Mouse (Mus musculus) liver, embryonic 13.5 days (tissue): ENCODE measurements around the gene Luc7l3. TPM values are rescaled to one million over a fixed set of nuclear protein-coding genes. Genes with fewer than 3 reads are reported as not detected.
A peak's percentile ranks its signal among the peaks of the same experiment; 100 is the strongest.

Experiments used
- ATAC-seq: fragments of 200-750 bp; cut with Nextera tagmentation; 2 replicates; pipeline ENCODE4 v1.8.0; 2017; ENCODE audit warnings: low read depth, mild to moderate bottlenecking, moderate number of reproducible peaks, moderate library complexity
- DNase-seq: peaks from one replicate; pipeline ENCODE4 v3.0.0; 2022
- H3K27ac ChIP-seq: fragments of 300-500 bp; sonication (generic); 2 replicates; pipeline ENCODE4 v1.5.1; 2015; ENCODE audit warnings: moderate library complexity, mild to moderate bottlenecking, inconsistent platforms
- H3K27me3 ChIP-seq: fragments of 300-500 bp; sonication (generic); 2 replicates; pipeline ENCODE4 v1.6.1; 2015; ENCODE audit warnings: mild to moderate bottlenecking, inconsistent platforms
- H3K36me3 ChIP-seq: fragments of 300-500 bp; sonication (generic); 2 replicates; pipeline ENCODE4 v1.6.1; 2015; ENCODE audit warnings: mild to moderate bottlenecking, inconsistent platforms
- H3K4me1 ChIP-seq: fragments of 300-500 bp; sonication (generic); replicated peaks from 2 replicates; pipeline ENCODE4 v1.6.1; 2015; ENCODE audit warnings: inconsistent platforms
- H3K4me2 ChIP-seq: fragments of 300-500 bp; sonication (generic); 2 replicates; pipeline ENCODE4 v1.6.1; 2015; ENCODE audit warnings: inconsistent platforms, mild to moderate bottlenecking, moderate library complexity
- H3K4me3 ChIP-seq: fragments of 300-500 bp; sonication (generic); replicated peaks from 2 replicates; pipeline ENCODE4 v1.5.1; 2015; ENCODE audit warnings: mild to moderate bottlenecking, inconsistent platforms
- H3K9ac ChIP-seq: fragments of 300-500 bp; sonication (generic); 2 replicates; pipeline ENCODE4 v1.6.1; 2015; ENCODE audit warnings: mild to moderate bottlenecking, inconsistent platforms
- H3K9me3 ChIP-seq: fragments of 300-500 bp; sonication (generic); replicated peaks from 2 replicates; pipeline ENCODE4 v1.6.1; 2016; ENCODE audit warnings: inconsistent platforms
- WGBS: fragments of 180-500 bp; shearing (Covaris S2); methylation state at CpG from one replicate; pipeline ENCODE4 v1.1.7; 2015; ENCODE audit not compliant: insufficient replicate concordance; 5-methylcytosine and 5-hydroxymethylcytosine counted together
- polyA plus RNA-seq: library from polyadenylated mRNA; unstranded; fragments of >200 nt; fragmentation: Nextera tagmentation; extraction: Ambion mirVana; gene quantifications from 2 replicates; pipeline ENCODE4 v1.2.1, GENCODE M21; 2015

Luc7l3 gene
- polyA plus RNA-seq, 1 experiment from 2014 or later, result 53.4 TPM

- DNase-seq (peak; percentile 73), ATAC-seq (peak; percentile 100)
- H3K9ac ChIP-seq, result peak overlapping the region; percentile 24
- no peaks in the 10 kb centered on the region for H3K27me3 ChIP-seq
- H3K9me3 ChIP-seq, result no peaks in the 10 kb centered on the region
- peak overlapping the region; percentile 44 for H3K4me2 ChIP-seq
- peak overlapping the region; percentile 90 for H3K27ac ChIP-seq
- H3K36me3 ChIP-seq, result peaks cover 92% of the 10 kb centered on the region
- WGBS, result 42% methylated on average over 10 of the region's 10 CpGs
- peak overlapping the region; percentile 9 for H3K4me3 ChIP-seq
- H3K4me1 ChIP-seq, result peaks cover 34% of the 10 kb centered on the region
Observed at GRCm38 (mm10) chr11:94290062-94290740, 31.6 kb downstream of the Luc7l3 start.

- H3K4me2 ChIP-seq, result no peak overlapping the region
- peaks cover 91% of the 10 kb centered on the region for H3K36me3 ChIP-seq
- H3K27me3 ChIP-seq, result no peaks in the 10 kb centered on the region
- no peak for DNase-seq
- no peak for ATAC-seq
- H3K27ac ChIP-seq, result no peak overlapping the region
- peaks cover 38% of the 10 kb centered on the region for H3K4me1 ChIP-seq
- H3K9ac ChIP-seq, result no peak overlapping the region
- H3K9me3 ChIP-seq, result no peaks in the 10 kb centered on the region
- WGBS, result 91% methylated on average over 5 of the region's 5 CpGs
- no peak overlapping the region for H3K4me3 ChIP-seq
Observed at GRCm38 (mm10) chr11:94287105-94287504, 34.7 kb downstream of the Luc7l3 start.

DNA sequence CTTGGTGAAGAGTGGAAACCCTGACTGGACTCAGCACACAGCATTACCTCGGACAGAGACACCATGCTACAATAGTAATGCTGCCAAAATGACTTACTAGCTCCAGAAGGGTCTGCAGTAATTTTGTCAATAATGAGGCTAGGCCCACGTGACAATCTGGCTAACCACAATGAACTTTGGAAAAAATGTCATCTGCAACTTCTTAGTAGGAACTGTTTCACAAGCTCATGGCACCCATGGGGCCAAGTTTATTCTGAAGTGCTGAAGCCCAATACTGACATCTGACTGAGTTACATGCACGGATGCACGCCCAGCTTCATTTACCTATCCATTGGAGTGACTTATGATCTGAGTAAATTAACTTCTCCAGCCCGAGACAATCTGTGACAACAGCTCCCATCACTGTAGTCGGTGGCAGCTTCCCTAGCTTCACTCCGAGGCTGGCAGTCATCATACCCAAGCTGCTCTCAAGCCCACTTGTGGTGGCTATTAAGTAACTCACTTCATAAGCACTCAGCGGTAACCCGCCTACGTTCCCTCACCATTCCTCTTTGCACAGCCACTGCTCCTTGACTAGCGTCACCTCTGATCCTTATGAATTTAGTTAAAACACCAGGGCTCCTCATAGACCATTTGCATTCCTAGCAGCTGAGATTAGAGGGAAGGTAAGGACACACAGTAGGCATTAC lies 35.8 kb downstream of the Luc7l3 start:
- Histone ChIP-seq H3K9me3 (no peaks in the 10 kb centered on the region), H3K4me1 (peaks cover 40% of the 10 kb centered on the region), H3K9ac (no peak overlapping the region), H3K27ac (peak overlapping the region; percentile 26; the same call in 1 of the 2 replicates), H3K27me3 (no peaks in the 10 kb centered on the region), H3K4me2 (no peak overlapping the region), H3K4me3 (no peak overlapping the region), H3K36me3 (peaks cover 88% of the 10 kb centered on the region)
- ATAC-seq (no peak), DNase-seq (no peak)
- 86% methylated on average over 11 of the region's 11 CpGs for WGBS

DNA sequence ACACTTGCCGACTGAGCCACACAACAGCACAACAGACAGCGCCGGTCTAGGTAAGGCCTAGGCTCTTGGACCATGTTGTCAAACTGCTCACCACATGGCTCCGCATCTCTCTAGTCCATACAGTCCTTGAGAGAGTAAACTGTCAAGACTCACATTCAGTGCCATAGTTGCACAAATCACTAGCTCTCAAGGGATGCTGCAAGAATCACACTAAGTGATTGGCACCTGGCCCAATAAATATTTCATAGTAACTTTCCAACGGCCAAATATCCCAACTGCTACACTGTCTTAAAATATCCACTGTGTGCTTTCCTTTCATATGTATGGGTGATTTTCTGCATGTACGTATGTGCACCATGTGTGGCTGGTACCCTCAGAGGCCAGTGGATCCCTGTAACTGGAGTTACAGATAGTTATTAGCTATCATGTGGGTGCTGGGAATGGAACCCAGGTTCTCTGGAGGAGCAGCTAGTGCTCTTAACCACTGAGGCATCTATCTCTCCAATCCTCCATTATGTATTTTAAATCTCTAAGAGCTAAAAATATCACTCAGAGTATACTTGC lies 38.2 kb downstream of the Luc7l3 start:
- no peak overlapping the region for H3K9ac ChIP-seq
- H3K9me3 ChIP-seq, result no peaks in the 10 kb centered on the region
- DNase-seq (no peak), ATAC-seq (no peak)
- H3K36me3 ChIP-seq, result peaks cover 67% of the 10 kb centered on the region
- no peak overlapping the region for H3K4me2 ChIP-seq
- 92% methylated on average over 6 of the region's 6 CpGs for WGBS
- H3K4me3 ChIP-seq, result no peak overlapping the region
- no peak overlapping the region for H3K27ac ChIP-seq
- H3K27me3 ChIP-seq, result no peaks in the 10 kb centered on the region
- H3K4me1 ChIP-seq, result peaks cover 35% of the 10 kb centered on the region

DNA sequence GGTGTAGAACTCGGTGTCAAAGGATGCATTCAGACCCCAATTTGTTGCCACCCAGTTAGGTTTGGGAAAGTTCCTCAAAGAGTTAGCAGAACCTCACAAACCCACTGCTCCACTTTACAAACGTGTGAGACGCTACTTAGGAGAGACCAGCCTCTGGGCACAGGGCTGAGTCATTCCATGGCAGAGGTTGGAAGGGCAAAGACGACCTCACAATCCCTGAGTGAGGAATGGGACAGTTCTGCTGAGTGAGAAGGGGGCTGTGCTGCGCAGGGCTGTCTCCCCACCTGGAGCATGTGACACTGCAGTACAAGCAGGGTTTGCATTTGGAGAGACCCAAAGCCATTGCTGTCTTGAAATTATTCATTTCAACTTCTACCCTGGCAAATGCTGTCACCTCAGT lies 39.5 kb downstream of the Luc7l3 start:
- Histone ChIP-seq H3K4me3 (no peak overlapping the region), H3K4me1 (peaks cover 38% of the 10 kb centered on the region)

DNA sequence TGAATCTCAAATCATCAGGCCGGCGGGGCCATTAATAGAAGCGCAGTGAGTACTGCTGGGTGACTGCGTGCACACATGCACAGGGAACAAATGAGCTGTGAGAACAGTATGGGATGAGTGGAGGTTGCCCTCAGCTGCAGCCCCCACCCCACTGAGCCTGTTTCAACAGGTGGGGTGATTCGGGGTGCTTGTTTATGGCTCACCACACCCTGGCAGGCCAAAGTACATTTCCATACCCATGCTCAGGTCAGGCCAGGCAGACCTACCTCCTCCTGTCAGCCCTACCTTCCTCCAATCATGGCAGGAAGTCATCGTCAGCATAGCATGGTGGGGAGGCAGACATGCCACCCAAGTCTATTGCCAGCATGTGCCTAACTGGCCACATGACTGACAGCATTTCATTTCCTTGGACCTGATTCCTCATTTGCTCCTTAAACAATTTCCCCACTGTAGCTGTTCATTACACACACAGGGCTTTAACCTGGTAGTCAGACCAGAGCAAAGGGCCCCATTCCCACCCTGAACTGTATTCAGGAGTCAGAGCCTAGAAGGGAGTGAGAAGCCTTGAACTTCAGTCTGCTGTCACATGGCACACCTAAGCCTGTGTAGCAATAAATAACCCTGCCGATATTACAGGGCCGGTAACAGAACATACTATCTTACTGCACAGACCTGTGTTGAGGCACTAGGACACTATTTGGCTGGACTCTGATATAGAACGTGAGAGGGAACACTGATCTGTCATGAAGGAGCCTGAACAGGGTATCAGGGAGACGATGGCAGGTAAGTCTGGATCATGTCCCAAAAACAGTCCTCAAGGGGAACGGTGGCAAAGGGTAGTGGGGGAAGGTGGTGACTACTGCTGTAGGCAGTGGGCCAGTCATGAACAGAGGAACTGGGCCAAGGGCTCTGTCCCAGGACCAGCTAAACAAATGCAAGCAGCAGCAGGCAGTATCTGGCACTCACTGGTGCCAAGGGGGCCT lies 40.3 kb downstream of the Luc7l3 start, which contains the start of gene Gm21885:
Gene Gm21885 (plus strand): TSS at position 675 of the 983 bp plus-strand sequence.
- ATAC-seq (peak; percentile 50), DNase-seq (no peak)
- H3K4me3 ChIP-seq, result no peak within 1 kb of the TSS
- no peak within 1 kb of the TSS for H3K9ac ChIP-seq
- WGBS, result 62% methylated on average over 11 of the region's 11 CpGs
- peaks cover 46% of the 10 kb centered on the region for H3K36me3 ChIP-seq
- peak within 1 kb of the TSS; percentile 29; the same call in 1 of the 2 replicates for H3K27ac ChIP-seq
- H3K9me3 ChIP-seq, result no peaks in the 10 kb centered on the region
- peaks cover 45% of the 10 kb centered on the region for H3K4me1 ChIP-seq
- H3K4me2 ChIP-seq, result no peak within 1 kb of the TSS
- H3K27me3 ChIP-seq, result no peaks in the 10 kb centered on the region

More for the DNA sequence above, 39.5 kb downstream of the Luc7l3 start:
- Histone ChIP-seq H3K27me3 (no peaks in the 10 kb centered on the region), H3K9ac (no peak overlapping the region), H3K27ac (peak overlapping the region; percentile 29; the same call in 1 of the 2 replicates), H3K36me3 (peaks cover 54% of the 10 kb centered on the region), H3K9me3 (no peaks in the 10 kb centered on the region), H3K4me2 (no peak overlapping the region)
- DNase-seq (no peak), ATAC-seq (no peak)
- 63% methylated on average over 5 of the region's 5 CpGs for WGBS

DNA sequence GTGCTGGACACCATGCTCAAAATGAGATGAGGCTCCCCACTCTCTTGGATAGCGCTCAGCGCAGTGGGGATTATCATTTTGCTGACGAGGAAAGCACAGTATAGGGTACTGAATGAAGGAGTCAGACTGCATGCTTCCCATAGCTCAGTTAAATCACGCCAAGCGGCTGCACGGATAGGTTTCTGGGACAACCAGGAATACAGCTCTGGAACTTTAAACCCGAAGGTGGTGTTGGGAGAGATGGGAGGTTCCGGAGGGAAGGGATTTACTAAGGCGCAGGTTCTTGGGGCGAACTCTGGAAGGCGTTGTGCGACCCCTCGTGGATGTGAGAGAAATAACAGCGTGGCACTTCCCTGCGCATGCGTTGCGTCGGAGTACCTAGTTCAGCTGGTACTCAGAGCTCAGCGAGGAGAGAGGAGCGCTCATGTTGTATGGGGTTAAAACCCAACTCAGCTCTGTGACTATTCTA lies 44.9 kb downstream of the Luc7l3 start:
- no peak overlapping the region for H3K27ac ChIP-seq
- peak; percentile 57 for ATAC-seq
- peak overlapping the region; percentile 33 for H3K9ac ChIP-seq
- H3K4me2 ChIP-seq, result peak overlapping the region; percentile 60
- H3K9me3 ChIP-seq, result no peaks in the 10 kb centered on the region
- 0 out of 2 replicates have a peak, but pooled peaks cover 5% of the 10 kb centered on the region for H3K36me3 ChIP-seq
- WGBS, result 7% methylated on average over 20 of the region's 20 CpGs
- H3K4me3 ChIP-seq, result peak overlapping the region; percentile 44
- H3K4me1 ChIP-seq, result peaks cover 76% of the 10 kb centered on the region
- H3K27me3 ChIP-seq, result 0 out of 2 replicates have a peak, but pooled peaks cover 5% of the 10 kb centered on the region
- peak; percentile 75 for DNase-seq

DNA sequence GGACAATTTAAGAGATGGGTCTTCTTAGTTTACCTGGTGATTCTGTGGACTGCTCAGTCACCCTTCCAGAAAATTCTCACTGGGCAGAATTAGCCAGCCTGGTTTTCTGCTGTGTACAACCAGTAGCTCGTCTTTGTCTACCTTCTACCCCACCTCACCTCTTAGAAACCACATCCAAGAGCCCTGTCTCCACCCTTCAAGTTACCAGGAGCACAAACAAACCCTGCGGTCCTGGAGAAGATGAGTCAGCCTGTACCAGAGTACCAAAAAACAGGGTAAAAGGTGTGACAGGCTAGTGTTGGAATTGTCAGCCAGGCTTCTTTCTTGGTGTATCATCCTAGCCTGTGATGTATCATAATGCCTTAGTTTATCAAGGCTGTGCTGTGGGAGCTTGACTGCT lies 46.1 kb downstream of the Luc7l3 start:
- Histone ChIP-seq H3K9me3 (no peaks in the 10 kb centered on the region), H3K36me3 (no peaks in the 10 kb centered on the region), H3K4me1 (peaks cover 65% of the 10 kb centered on the region), H3K4me2 (no peak overlapping the region), H3K4me3 (no peak overlapping the region), H3K27me3 (0 out of 2 replicates have a peak, but pooled peaks cover 5% of the 10 kb centered on the region), H3K9ac (peak overlapping the region; percentile 19; the same call in 1 of the 2 replicates), H3K27ac (peak overlapping the region; percentile 78; the same call in 1 of the 2 replicates)
- no peak for ATAC-seq
- DNase-seq, result no peak
- WGBS, result 76% methylated on average over 2 of the region's 2 CpGs

DNA sequence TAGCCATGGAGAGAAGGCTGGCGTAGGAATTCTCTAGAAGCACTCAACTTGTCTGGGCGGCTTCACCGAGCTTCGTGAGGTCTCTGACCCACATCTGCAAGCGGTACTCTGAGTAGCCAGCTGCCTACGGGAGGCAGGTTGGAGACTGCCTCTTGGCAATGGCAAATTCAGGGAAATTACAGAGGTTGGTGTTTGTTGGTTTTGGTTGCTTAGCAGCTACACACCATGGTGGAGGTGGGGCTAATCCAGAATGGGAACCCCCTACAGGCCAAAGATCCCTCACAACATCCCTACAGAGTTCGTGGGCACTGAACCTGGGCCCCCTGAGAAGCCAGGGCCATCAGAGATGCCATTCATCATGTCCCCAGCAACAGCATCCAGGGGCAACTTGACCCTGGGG lies 46.6 kb downstream of the Luc7l3 start:
- no peaks in the 10 kb centered on the region for H3K36me3 ChIP-seq
- H3K4me1 ChIP-seq, result peaks cover 60% of the 10 kb centered on the region
- DNase-seq, result no peak
- peak overlapping the region; percentile 78; the same call in 1 of the 2 replicates for H3K27ac ChIP-seq
- no peak overlapping the region for H3K4me3 ChIP-seq
- 79% methylated on average over 7 of the region's 7 CpGs for WGBS
- H3K4me2 ChIP-seq, result 0 out of 2 replicates have a peak overlapping the region, but pooled peaks have one; percentile 1
- H3K9ac ChIP-seq, result peak overlapping the region; percentile 19; the same call in 1 of the 2 replicates
- no peaks in the 10 kb centered on the region for H3K9me3 ChIP-seq
- H3K27me3 ChIP-seq, result 0 out of 2 replicates have a peak, but pooled peaks cover 5% of the 10 kb centered on the region
- ATAC-seq, result no peak

DNA sequence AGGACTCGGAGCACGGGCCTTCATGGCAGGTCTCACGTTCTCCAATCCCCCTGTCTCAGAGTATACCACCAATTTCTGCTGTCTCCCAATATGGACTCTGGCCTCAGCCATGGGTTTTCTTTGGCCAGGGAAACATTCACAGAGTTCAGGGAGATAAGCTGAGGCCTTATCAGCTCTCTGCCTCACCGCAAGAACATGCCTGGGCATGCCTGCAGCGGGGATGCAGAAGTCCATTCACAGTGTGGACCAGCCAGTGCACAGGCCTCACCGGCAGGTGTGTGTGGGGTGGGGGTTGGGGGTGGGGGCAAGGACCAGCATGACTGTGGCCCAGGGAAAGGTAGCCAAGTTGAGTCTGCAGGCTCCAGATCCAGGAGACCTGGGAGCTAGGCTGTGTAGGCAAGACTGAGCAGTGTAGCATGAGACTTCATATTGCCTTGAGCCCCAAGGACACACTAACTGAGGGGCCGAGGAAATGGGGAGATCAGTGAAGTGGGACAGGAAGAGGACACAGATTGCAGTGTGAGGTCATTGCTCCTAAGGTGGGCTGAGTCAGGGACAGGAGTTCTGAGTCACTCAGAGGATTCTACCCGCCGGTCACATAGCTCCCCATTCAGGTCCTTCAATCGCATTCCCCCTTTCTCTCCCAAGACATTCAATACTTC lies 47.5 kb downstream of the Luc7l3 start:
- peaks cover 61% of the 10 kb centered on the region for H3K4me1 ChIP-seq
- 52% methylated on average over 10 of the region's 10 CpGs for WGBS
- peak overlapping the region; percentile 78 for H3K27ac ChIP-seq
- ATAC-seq, result peak; percentile 81
- no peaks in the 10 kb centered on the region for H3K9me3 ChIP-seq
- H3K27me3 ChIP-seq, result 0 out of 2 replicates have a peak, but pooled peaks cover 5% of the 10 kb centered on the region
- H3K9ac ChIP-seq, result peak overlapping the region; percentile 50
- H3K4me3 ChIP-seq, result no peak overlapping the region
- no peaks in the 10 kb centered on the region for H3K36me3 ChIP-seq
- DNase-seq, result peak; percentile 69
- H3K4me2 ChIP-seq, result peak overlapping the region; percentile 48
